ENCODE assay signal across 8 mouse cellular contexts in genomic region chr10:45104098-45104497, GRCm38 (mm10). TPM values are rescaled to one million over a fixed set of nuclear protein-coding genes. Genes with fewer than 3 reads are reported as not detected.
DNase-seq lines count a peak whose midpoint lies in the region; ATAC-seq and TF ChIP-seq lines count a peak whose summit lies in the region.

No protein-coding gene starts in this region.

- peak overlapping the region; percentile 76 for H3K27ac ChIP-seq in heart, postnatal 0 days (ENCODE audit: low read depth)
- H3K27ac ChIP-seq in stomach, postnatal 0 days (replicated peaks) = no peak overlapping the region

- H3K4me2 ChIP-seq in heart, postnatal 0 days (ENCODE audit: low read depth, low read length) = peak overlapping the region; percentile 8; the same call in 1 of the 2 replicates
- no peak overlapping the region for H3K4me2 ChIP-seq in stomach, postnatal 0 days (replicated peaks; ENCODE audit: low read depth)

- no peaks in the 10 kb centered on the region for H3K9me3 ChIP-seq in heart, postnatal 0 days (replicated peaks; ENCODE audit: control insufficient read depth, low read length)
- H3K9me3 ChIP-seq in stomach, postnatal 0 days (ENCODE audit: control insufficient read depth, low read length) = no peaks in the 10 kb centered on the region

- no peak for TF ChIP-seq EP300 in heart, postnatal 0 days (IDR thresholded peaks at IDR 0.05; ENCODE audit: low read depth)
- TF ChIP-seq EP300 in stomach, postnatal 0 days (optimal IDR thresholded peaks at IDR 0.05) = no peak

- H3K4me1 ChIP-seq in heart, postnatal 0 days (ENCODE audit: control insufficient read depth, insufficient read depth) = peaks cover 11% of the 10 kb centered on the region
- H3K4me1 ChIP-seq in stomach, postnatal 0 days (replicated peaks; ENCODE audit: control insufficient read depth, insufficient read depth) = no peaks in the 10 kb centered on the region

- no peak overlapping the region for H3K9ac ChIP-seq in heart, postnatal 0 days (replicated peaks; ENCODE audit: low read depth, low read length)
- no peak overlapping the region for H3K9ac ChIP-seq in stomach, postnatal 0 days (ENCODE audit: low read length)

- no peaks in the 10 kb centered on the region for H3K27me3 ChIP-seq in heart, postnatal 0 days (ENCODE audit: control insufficient read depth, insufficient read depth, low read length)
- H3K27me3 ChIP-seq in splenic B cell, adult 2 months (ENCODE audit: control insufficient read depth, insufficient read depth, low read length, poor library complexity, severe bottlenecking) = no peaks in the 10 kb centered on the region
- H3K27me3 ChIP-seq in stomach, postnatal 0 days (ENCODE audit: control insufficient read depth, insufficient read depth, low read length) = no peaks in the 10 kb centered on the region

- TF ChIP-seq CTCF in heart, postnatal 0 days (IDR thresholded peaks at IDR 0.05; ENCODE audit: low read depth) = no peak
- TF ChIP-seq CTCF in stomach, postnatal 0 days (IDR thresholded peaks at IDR 0.05; ENCODE audit: low read depth) = no peak

- 15% methylated on average over 7 of the region's 7 CpGs for WGBS in heart, postnatal 0 days
- 54% methylated on average over 7 of the region's 7 CpGs for WGBS in stomach, postnatal 0 days

- peak; percentile 18 for DNase-seq in ovary, postnatal 10 days (ENCODE audit: low spot score)
- DNase-seq in ovary, postnatal 36 days (ENCODE audit: low spot score) = no peak
- peak; percentile 47 for DNase-seq in cerebellum, adult 9-10 months
- DNase-seq in heart, postnatal 0 days (ENCODE audit: low spot score) = peak; percentile 55
- DNase-seq in kidney, postnatal 25 days = peak; percentile 69 to 75
- DNase-seq in splenic B cell, adult 2 months (ENCODE audit: low read depth, low spot score) = peak; percentile 64
- DNase-seq in stomach, postnatal 0 days (ENCODE audit: low spot score) = no peak

- H3K4me3 ChIP-seq in heart, postnatal 0 days (ENCODE audit: low read depth, low read length) = no peak overlapping the region
- H3K4me3 ChIP-seq in stomach, postnatal 0 days (ENCODE audit: low read depth, low read length) = no peak overlapping the region

- peaks cover 25% of the 10 kb centered on the region for H3K36me3 ChIP-seq in heart, postnatal 0 days (replicated peaks; ENCODE audit: control insufficient read depth, insufficient read depth, low read length)
- H3K36me3 ChIP-seq in splenic B cell, adult 2 months (ENCODE audit: control insufficient read depth, insufficient read depth, low read length, poor library complexity, severe bottlenecking) = peaks cover 5% of the 10 kb centered on the region; the same call in 1 of the 2 replicates
- peaks cover 10% of the 10 kb centered on the region; the same call in 1 of the 2 replicates for H3K36me3 ChIP-seq in stomach, postnatal 0 days (ENCODE audit: control insufficient read depth, insufficient read depth, low read length)

- peak; percentile 83 for ATAC-seq in heart, postnatal 0 days (ENCODE audit: insufficient read depth, low read depth)
- ATAC-seq in megakaryocyte progenitor cell, adult 5-6 weeks (replicated peaks; ENCODE audit: poor library complexity) = no peak
- ATAC-seq in stomach, postnatal 0 days (ENCODE audit: low FRiP score, low TSS enrichment) = no peak

RNA-seq across cellular contexts. Expression of gene Prep, which starts 37.1 kb away (rescaled TPM):
- total RNA-seq in heart, postnatal 0 days (2014; rRNA removed; ENCODE audit: low replicate concordance) = 16.8 and 18.2 TPM in 2 replicates
- 15.1 and 16.9 TPM in 2 replicates for polyA plus RNA-seq in heart, postnatal 0 days (2015; fragmentation: Nextera tagmentation; extraction: Ambion mirVana)
- 10.0 and 10.4 TPM in 2 replicates for total RNA-seq in megakaryocyte progenitor cell, adult 5-6 weeks (2015)
- 12.7 and 13.3 TPM in 2 replicates for total RNA-seq in megakaryocyte progenitor cell, adult 5-6 weeks (2017)
- 10.8 and 11.3 TPM in 2 replicates for polyA plus RNA-seq in stomach, postnatal 0 days (2015; fragmentation: Nextera tagmentation; extraction: Ambion mirVana)

Comparison
In these comparisons a context has a peak if more than half of its experiments do, and no peak if none do; other contexts are left out.
1. DNase-seq: peak in ovary, postnatal 10 days (single experiment), cerebellum, adult 9-10 months (single experiment), heart, postnatal 0 days (single experiment), kidney, postnatal 25 days (2 of 2) and splenic B cell, adult 2 months (single experiment); none in ovary, postnatal 36 days (single experiment) and stomach, postnatal 0 days (single experiment).